Comparison of ENCODE assay signal across 24 mouse cellular contexts in the genomic region with DNA sequence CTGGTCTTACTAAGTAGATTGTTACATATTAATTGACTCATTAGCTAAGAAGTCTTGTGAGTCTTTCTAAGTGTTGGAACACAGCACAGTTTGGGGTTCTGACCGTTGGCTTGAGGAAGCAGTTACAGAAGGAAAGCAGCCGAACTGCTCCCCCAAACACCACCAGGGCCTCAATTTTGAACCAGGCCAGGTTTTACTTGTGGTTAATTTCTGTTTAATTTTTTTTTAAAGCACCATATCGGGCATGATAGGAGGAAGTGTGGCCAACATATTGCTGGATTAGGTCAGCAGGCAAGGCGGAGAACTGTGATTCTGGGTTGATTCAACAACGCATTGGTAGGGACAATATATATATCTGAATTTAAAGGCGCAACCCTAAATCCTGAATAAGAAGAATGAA.
"Had no signal": no experiment of that assay in that cellular context is flagged by ENCODE, and none has a peak within 500 bp of the region (broad histone marks: within the 10 kb centered on the region; RNA-seq: fewer than 3 reads in every experiment).

No protein-coding gene starts in this region.

- DNase-seq: kidney, adult 11 months; kidney, adult 8-10 months; kidney, postnatal 14 days; kidney, postnatal 4 days; layer of hippocampus, postnatal 36 days; liver, postnatal 0 days; midbrain, embryonic 14.5 days; right cerebral cortex, adult 18-20 months; right cerebral cortex, postnatal 14 days; right cerebral cortex, postnatal 4 days; thymus, adult 2 months; thymus, postnatal 25 days had no signal

- H3K9ac ChIP-seq: intestine, embryonic 15.5 days; kidney, embryonic 15.5 days; limb, embryonic 15.5 days; liver, embryonic 14.5 days; liver, postnatal 0 days; lung, embryonic 14.5 days; neural tube, embryonic 12.5 days had no signal

- H3K27me3 ChIP-seq: intestine, embryonic 15.5 days; kidney, embryonic 15.5 days; limb, embryonic 15.5 days; megakaryocyte, embryonic 14.5 days; neural tube, embryonic 12.5 days had no signal

- H3K4me3 ChIP-seq: intestine, embryonic 15.5 days; kidney, embryonic 15.5 days; left cerebral cortex, adult 2 months; limb, embryonic 15.5 days; megakaryocyte, embryonic 14.5 days; midbrain, embryonic 10.5 days; neural tube, embryonic 12.5 days had no signal

- H3K27ac ChIP-seq: intestine, embryonic 15.5 days; kidney, embryonic 15.5 days; left cerebral cortex, adult 2 months; limb, embryonic 15.5 days; liver, embryonic 14.5 days; macrophage; midbrain, embryonic 10.5 days; neural tube, embryonic 12.5 days; stomach, postnatal 0 days had no signal

- H3K4me2 ChIP-seq: intestine, embryonic 15.5 days; kidney, embryonic 15.5 days; limb, embryonic 15.5 days; liver, embryonic 11.5 days; lung, embryonic 14.5 days; neural tube, embryonic 12.5 days had no signal

- H3K4me1 ChIP-seq: intestine, embryonic 15.5 days; megakaryocyte, embryonic 14.5 days had no signal

- H3K9me3 ChIP-seq: intestine, embryonic 15.5 days; kidney, embryonic 15.5 days; limb, embryonic 15.5 days; midbrain, embryonic 10.5 days; neural tube, embryonic 12.5 days had no signal

- H3K36me3 ChIP-seq: intestine, embryonic 15.5 days; kidney, embryonic 15.5 days; limb, embryonic 15.5 days; midbrain, embryonic 10.5 days; neural tube, embryonic 12.5 days had no signal

- ATAC-seq: intestine, embryonic 15.5 days; liver, postnatal 0 days had no signal
